Mouse (Mus musculus) liver, adult 2 months (tissue): Measurements from ENCODE around the gene Cfl1.

Source experiments
- CTCF ChIP-seq: fragments of 200-500 bp; IDR thresholded peaks from 2 replicates; pipeline ENCODE4 v1.5.1; 2011; ENCODE audit warnings: low read depth, low read length, control low read depth
- POLR2A ChIP-seq: fragments of 200-500 bp; IDR thresholded peaks from 2 replicates; pipeline ENCODE4 v1.6.1; 2011; ENCODE audit warnings: low read length, control low read depth; ENCODE audit not compliant: insufficient read depth; ENCODE audit errors: extremely low read depth

DNA sequence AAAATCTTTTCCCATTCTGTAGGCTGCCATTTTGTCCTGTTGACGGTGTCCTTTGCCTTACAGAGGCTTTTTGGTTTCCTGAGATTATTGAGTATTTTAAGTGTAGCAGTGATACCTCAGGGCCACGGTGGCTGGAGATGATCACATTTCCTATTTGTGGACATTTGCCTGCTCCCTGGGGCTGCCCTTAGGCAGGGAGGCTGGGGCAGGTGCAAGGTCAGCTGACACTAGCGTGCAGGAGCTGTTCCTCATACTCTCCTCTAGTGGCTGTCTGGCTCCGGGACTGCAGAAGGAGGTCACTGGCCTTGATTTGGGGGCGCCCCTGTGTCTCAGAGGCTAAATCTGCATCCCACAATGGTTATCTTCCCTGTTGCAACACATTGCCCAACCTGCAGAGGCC, 34.9 kb downstream of the Cfl1 start:
- TF ChIP-seq CTCF (no peak), POLR2A (no peak)
